Mouse (Mus musculus): Measurements from ENCODE around the gene Aox2.

DNA sequence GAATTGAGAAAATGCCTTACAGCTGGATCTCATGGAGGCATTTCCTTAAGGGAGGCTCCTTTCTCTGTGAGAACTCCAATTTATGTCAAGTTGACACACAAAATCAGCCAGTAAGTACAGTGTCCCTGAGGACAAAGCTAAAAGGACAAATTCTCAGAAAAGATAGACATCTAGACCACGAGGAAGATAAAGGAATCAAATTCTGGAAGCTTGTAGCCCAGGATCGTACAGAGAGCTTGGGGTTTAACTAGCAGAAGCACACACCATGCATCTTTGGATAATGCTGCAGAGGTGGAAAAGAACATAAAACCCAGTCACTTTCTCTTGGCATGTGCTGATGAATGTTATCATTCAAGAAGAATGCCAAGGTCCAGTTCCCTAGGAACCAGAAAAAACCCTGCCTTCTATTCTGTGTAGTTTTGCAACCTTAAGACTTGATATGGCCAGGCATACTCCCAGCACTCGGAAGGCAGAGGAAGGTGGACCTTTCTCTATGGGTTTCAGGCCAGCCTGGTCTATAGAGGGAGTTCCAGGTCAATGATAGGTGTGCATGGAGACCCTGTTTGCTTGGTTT lies 97.5 kb downstream of the Aox2 start:
- TF ChIP-seq CTCF (IDR thresholded peaks at IDR 0.05; ENCODE audit: low read depth): no peak
- no peak for TF ChIP-seq EP300 (IDR thresholded peaks at IDR 0.05; ENCODE audit: low read depth)
